Mouse (Mus musculus): ENCODE data around the gene Zbtb32.
A peak's percentile ranks its signal among the peaks of the same experiment; 100 is the strongest.

DNA sequence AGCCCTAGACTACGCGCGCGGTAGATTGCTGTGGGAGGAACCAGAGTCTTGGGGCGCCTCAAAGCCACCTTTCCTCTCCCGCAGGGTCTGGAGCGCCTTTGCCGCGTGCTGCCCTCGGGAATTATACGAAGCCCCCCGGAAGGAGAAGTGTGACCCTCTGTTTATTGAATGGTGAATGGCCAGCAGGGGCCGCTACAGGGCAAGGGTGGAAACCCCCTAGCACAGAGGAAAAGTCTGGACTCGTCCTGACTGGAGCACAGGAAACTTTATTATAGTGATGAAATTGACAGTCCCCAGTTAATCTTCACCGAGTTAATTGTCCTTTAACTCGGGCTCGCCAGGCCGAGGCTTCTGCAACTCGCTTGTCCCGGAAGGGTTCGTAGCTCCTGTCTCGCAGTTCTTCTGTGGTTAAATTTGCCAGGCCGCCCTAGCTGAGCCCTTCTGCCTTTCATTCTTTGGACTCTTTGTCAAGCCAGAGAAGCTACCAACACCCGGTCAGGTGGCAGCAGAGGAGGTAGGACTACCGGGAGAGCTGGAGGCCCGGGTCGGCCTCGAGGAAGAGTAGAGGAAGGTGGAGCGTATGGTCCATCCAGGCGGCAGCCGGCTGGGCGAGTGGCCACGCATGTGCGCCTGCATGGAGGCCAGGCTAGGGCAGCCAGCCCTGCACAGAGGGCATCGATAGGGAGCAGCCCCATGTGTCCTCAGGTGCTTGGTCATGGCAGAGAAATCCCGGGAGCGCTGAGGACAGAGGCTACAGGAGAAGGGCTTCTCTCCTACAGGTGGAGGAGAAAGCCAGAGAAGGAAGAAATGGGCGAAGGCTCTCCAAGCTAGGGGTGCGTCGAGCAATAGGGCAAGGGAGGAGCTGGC lies 9.0 kb downstream of the Zbtb32 start:
- TF ChIP-seq POLR2A (IDR thresholded peaks at IDR 0.05; ENCODE audit: borderline replicate concordance, insufficient read depth, low read length) (no peak), CTCF (IDR thresholded peaks at IDR 0.05; ENCODE audit: borderline replicate concordance, insufficient read depth, low read depth, low read length) (peak; percentile 89)

Measured in cerebellum, adult 2 months (tissue).